Mouse (Mus musculus) erythroblast, embryonic 14.5 days (primary cell): ENCODE results near the gene Slc35g1.

Experiments used
- GATA1 ChIP-seq: IDR thresholded peaks from 2 replicates; pipeline ENCODE4 v1.6.1; 2012; ENCODE audit warnings: low read length, inconsistent platforms, mixed read lengths
- TAL1 ChIP-seq: IDR thresholded peaks from 3 replicates; pipeline ENCODE4 v1.6.1; 2012; ENCODE audit warnings: low read length, inconsistent platforms, mixed read lengths

- TF ChIP-seq TAL1 (no peak), GATA1 (no peak)
Observed at GRCm38 (mm10) chr19:38356211-38356828, 39.5 kb upstream of the Slc35g1 start.
